Mouse (Mus musculus) urinary bladder, adult 18-20 months (tissue): ENCODE measurements around the gene Rap2a.

Source experiments
- DNase-seq, 2 experiments: peaks; one replicate each; pipeline ENCODE4 v3.0.0; 2022; ENCODE audit warnings: low spot score in 2 of 2, mixed read lengths in 2 of 2

Rap2a gene

GRCm38 (mm10) chr14:120477982-120478568 is at the start of gene Rap2a:
Gene Rap2a, plus strand, starts transcription at chr14:120478444.
- peak; percentile 92 to 95 for DNase-seq

- no peak for DNase-seq
These were observed 49.7 kb upstream of the Rap2a start for GRCm38 (mm10) chr14:120428497-120428896.

GRCm38 (mm10) chr14:120432773-120433172 is 45.5 kb upstream of the Rap2a start:
- no peak for DNase-seq

GRCm38 (mm10) chr14:120433931-120434398 is 44.3 kb upstream of the Rap2a start:
- no peak for DNase-seq

- DNase-seq, result no peak
These were observed 43.4 kb upstream of the Rap2a start for GRCm38 (mm10) chr14:120434831-120435230.

GRCm38 (mm10) chr14:120440716-120441115 is 37.5 kb upstream of the Rap2a start:
- no peak for DNase-seq

GRCm38 (mm10) chr14:120441256-120441655 is 37.0 kb upstream of the Rap2a start:
- DNase-seq, result no peak

GRCm38 (mm10) chr14:120441836-120442235 is 36.4 kb upstream of the Rap2a start:
- no peak for DNase-seq

- no peak for DNase-seq
These were observed 24.0 kb upstream of the Rap2a start for GRCm38 (mm10) chr14:120454221-120454620.

- DNase-seq, result no peak
These were observed 14.1 kb upstream of the Rap2a start for GRCm38 (mm10) chr14:120463938-120464727.

- no peak for DNase-seq
These were observed 11.4 kb upstream of the Rap2a start for GRCm38 (mm10) chr14:120466816-120467215.

- DNase-seq, result no peak
These were observed 9.0 kb upstream of the Rap2a start for GRCm38 (mm10) chr14:120469126-120469790.

GRCm38 (mm10) chr14:120476186-120476697 is 2.0 kb upstream of the Rap2a start:
- DNase-seq, result no peak

- peak; percentile 96 to 97 for DNase-seq
These were observed 809 bp upstream of the Rap2a start for GRCm38 (mm10) chr14:120477288-120477981.

GRCm38 (mm10) chr14:120478641-120479341 is 547 bp downstream of the Rap2a start:
- peak; percentile 30 to 57 for DNase-seq

- no peak for DNase-seq
These were observed 2.2 kb downstream of the Rap2a start for GRCm38 (mm10) chr14:120480341-120480900.

GRCm38 (mm10) chr14:120480927-120481326 is 2.7 kb downstream of the Rap2a start:
- DNase-seq, result no peak

- DNase-seq, result no peak
These were observed 6.3 kb downstream of the Rap2a start for GRCm38 (mm10) chr14:120484561-120484960.

GRCm38 (mm10) chr14:120496284-120496683 is 18.0 kb downstream of the Rap2a start:
- no peak for DNase-seq

- DNase-seq, result no peak
These were observed 18.6 kb downstream of the Rap2a start for GRCm38 (mm10) chr14:120496827-120497226.

- no peak for DNase-seq
These were observed 20.9 kb downstream of the Rap2a start for GRCm38 (mm10) chr14:120499096-120499495.
